Mouse (Mus musculus) retina, postnatal 7 days (tissue): ENCODE data around the gene Camsap3.

Source experiments
- DNase-seq: peaks from one replicate; pipeline ENCODE4 v3.0.0-alpha.2; 2012; ENCODE audit warnings: low read depth, low spot score

Camsap3 gene

GRCm38 (mm10) chr8:3655526-3655925 is 68.4 kb downstream of the Camsap3 start, which contains the start of gene Retn:
TSS of gene Retn (plus strand) at chr8:3655770.
- no peak for DNase-seq

- DNase-seq = no peak
Observed at GRCm38 (mm10) chr8:3656725-3657381, 69.8 kb downstream of the Camsap3 start.
